Mouse (Mus musculus): ENCODE measurements around the gene Gtf3a. TPM values are rescaled to one million over a fixed set of nuclear protein-coding genes. Genes with fewer than 3 reads are reported as not detected.

The Gtf3a gene
- total RNA-seq, 2 experiments from 2014 or later, result 19.6 to 21.0 TPM

- no peak for ATAC-seq (replicated peaks; ENCODE audit: low FRiP score, poor library complexity, severe bottlenecking)
Observed at GRCm38 (mm10) chr5:146931904-146932553, 16.4 kb upstream of the Gtf3a start.

DNA sequence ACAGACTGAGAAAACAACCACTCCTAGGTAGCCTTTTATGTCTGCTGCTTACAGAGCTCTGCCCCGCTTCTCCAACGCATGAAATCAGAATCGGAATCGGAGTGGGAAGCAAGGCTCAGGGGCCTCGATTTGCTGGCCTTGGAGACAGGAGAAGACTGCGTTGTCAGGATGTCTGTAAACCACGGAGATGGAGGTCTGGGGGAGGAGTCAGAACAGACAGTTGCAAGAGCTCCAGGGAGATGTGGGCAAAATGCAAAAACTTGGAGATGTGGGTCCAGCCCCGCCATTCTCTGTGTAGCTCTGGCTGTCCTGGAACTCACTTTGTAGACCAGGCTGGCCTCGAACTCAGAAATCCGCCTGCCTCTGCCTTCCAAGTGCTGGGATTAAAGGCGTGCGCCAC, 15.0 kb upstream of the Gtf3a start:
- no peak for ATAC-seq (replicated peaks; ENCODE audit: low FRiP score, poor library complexity, severe bottlenecking)

GRCm38 (mm10) chr5:146937541-146938503, 10.6 kb upstream of the Gtf3a start:
- ATAC-seq (replicated peaks; ENCODE audit: low FRiP score, poor library complexity, severe bottlenecking), result no peak

GRCm38 (mm10) chr5:146939109-146939796, 9.2 kb upstream of the Gtf3a start:
- ATAC-seq (replicated peaks; ENCODE audit: low FRiP score, poor library complexity, severe bottlenecking), result no peak

GRCm38 (mm10) chr5:146940219-146940618, 8.2 kb upstream of the Gtf3a start:
- ATAC-seq (replicated peaks; ENCODE audit: low FRiP score, poor library complexity, severe bottlenecking), result 0 out of 2 replicates have a peak, but pooled peaks have one; percentile 50

DNA sequence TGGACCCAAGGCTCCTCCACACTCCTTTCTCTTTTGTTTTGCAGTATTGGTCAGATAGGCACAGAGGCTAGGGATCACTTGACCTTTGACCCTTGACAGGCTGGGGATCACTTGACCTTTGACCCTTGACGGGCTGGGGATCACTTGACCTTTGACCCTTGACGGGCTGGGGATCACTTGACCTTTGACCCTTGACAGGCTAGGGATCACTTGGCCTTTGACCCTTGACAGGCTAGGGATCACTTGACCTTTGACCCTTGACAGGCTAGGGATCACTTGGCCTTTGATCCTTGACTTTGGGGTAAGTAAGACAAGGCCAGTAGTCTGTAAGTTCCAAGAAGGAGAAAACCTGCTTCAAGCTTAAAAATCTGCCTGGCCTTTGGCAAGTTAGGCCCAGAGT, 6.5 kb upstream of the Gtf3a start:
- ATAC-seq (replicated peaks; ENCODE audit: low FRiP score, poor library complexity, severe bottlenecking), result 0 out of 2 replicates have a peak, but pooled peaks have one; percentile 26

- no peak for ATAC-seq (replicated peaks; ENCODE audit: low FRiP score, poor library complexity, severe bottlenecking)
Observed at GRCm38 (mm10) chr5:146942965-146943364, 5.5 kb upstream of the Gtf3a start.

- ATAC-seq (replicated peaks; ENCODE audit: low FRiP score, poor library complexity, severe bottlenecking), result no peak
Observed at GRCm38 (mm10) chr5:146944568-146944967, 3.9 kb upstream of the Gtf3a start.

DNA sequence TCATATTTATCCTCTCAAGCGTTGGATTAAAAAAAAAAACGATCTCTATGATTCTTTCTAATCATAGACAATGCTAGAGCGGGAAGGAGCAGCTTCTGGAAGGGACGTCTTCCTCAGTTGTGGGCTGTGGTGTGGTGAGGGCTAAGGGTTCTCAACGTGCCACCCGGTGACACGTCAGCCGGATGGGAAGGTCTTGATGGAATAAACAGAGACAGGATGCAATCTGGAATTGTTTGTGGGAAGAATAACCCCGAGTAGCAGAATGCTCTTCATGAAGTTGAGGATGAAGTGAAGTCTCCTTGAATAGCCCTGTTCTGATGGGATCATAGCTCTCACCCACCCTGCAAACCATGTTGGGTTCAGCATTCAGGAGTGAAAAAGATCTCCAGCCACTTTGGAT, 1.8 kb upstream of the Gtf3a start:
- ATAC-seq (replicated peaks; ENCODE audit: low FRiP score, poor library complexity, severe bottlenecking), result no peak

DNA sequence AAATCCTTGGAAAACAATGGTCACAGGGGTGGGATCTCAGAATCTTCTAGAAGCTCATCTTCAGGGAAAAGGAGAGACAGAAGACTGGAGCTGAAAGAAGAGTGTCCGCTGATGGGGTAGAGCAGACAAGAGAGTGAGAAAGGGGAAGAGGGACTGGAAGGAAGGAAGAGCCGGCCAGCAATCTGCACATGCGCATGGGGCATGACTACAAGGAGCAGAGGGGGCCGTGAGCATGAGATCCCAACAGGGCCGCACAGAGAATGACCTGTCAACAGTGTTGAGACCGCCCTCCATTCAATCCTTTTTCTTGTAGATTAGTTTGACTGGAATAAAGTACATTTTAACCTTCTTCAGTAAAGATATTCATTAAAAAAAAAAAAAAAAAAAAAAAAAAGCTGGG, 960 bp upstream of the Gtf3a start:
- ATAC-seq (replicated peaks; ENCODE audit: low FRiP score, poor library complexity, severe bottlenecking), result no peak

GRCm38 (mm10) chr5:146948041-146948507, 383 bp upstream of the Gtf3a start:
- no peak for ATAC-seq (replicated peaks; ENCODE audit: low FRiP score, poor library complexity, severe bottlenecking)

DNA sequence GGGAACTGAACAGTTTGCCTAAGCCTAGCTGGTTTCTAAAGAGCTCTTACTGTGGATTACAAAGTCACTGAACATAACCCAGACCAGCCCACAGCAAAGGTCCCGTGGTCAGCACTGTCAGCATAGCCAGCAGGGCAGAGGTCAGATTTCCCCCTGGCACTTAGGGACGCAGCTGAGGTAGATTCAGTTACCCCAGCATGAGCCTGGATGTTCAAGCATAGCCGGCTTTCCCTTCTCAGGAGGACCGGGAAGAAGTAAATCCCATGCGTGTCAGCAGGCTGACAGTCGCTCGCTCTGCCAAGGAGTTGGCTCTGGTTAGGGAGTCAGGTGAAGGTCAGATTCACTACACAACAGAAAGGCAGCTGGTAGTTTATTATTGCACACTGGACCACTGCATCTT, 6.1 kb downstream of the Gtf3a start:
- no peak for ATAC-seq (replicated peaks; ENCODE audit: low FRiP score, poor library complexity, severe bottlenecking)

DNA sequence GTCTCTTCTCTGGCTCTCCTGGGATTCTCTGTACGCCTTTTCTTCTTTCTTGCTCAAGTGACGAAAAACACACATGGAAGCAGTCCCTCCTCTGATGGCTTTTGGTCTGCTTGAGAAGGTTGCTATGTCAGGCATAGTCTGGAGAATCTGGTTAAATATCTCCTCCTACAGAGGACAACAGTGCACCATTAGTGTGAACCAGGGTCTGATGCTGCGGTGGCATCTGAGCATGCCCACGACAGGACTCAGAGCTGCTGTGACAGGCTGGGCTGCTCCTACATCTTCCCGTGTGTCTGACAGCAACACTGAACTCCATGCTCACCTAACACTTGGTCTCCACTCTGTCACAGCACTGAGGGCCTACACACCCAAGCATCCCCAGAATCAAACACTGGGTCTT, 7.2 kb downstream of the Gtf3a start:
- no peak for ATAC-seq (replicated peaks; ENCODE audit: low FRiP score, poor library complexity, severe bottlenecking)

DNA sequence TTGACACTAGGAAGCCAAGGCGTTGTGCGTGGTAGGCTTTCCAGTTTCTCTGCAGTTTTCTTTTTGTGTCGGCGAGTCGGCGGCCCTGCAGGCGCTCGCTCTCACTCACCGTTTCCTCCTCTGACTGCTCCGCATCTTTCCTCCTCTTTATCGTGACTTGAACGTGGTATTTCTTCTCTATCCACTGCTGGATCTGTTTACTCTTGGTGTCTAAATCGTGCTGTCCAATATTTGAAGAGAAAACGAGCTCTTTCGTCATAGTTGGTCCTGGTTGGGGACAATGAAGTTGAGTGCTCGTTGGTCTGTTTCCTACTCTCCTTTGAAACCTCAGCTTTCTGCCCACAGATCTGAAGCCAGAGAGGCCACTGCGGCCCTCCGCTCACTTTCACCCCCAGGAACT, 8.2 kb downstream of the Gtf3a start:
- ATAC-seq (replicated peaks; ENCODE audit: low FRiP score, poor library complexity, severe bottlenecking), result no peak

DNA sequence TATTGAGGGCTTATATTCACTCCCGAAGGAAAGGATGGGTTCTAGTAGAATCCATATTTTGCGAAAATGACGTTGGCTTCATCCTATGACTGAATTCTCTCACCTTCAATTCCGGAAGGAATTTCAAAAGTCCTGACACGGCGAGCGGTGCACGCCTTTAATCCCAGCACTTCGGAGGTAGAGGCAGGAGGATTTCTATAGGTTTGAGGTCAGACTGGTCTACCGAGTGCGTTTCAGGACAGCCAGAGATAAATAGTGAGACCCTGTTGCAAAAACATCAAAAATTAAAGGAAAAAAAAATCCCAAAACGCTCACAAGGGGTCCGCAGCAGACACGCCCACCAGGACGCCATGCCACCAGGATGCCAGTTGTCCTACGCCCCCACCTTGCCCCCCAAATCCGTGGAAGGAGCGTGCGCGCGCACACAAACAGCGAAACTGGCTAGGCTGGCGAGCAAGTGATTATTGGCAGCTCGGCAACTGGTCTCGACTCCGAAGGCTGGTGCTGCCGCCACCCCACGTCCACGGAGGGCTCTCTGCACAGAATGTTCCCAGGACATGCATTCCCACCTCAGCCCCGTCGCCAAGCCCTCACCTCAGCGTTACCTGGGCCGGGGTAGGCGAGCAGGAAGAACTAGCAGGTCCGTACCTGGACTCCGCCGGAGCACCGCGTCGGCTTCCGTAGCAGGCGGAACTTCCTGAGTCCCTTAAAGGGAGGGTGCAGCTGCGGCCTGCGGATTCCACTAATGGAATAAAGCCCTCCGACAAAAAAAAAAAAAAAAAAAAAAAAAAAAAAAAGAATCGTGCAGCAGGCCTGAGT, 14.9 kb downstream of the Gtf3a start, which contains the start of gene Mtif3:
Mtif3 (minus strand) TSS at position 683 of the 819 bp plus-strand sequence.
- peak; percentile 89 for ATAC-seq (replicated peaks; ENCODE audit: low FRiP score, poor library complexity, severe bottlenecking)

- ATAC-seq (replicated peaks; ENCODE audit: low FRiP score, poor library complexity, severe bottlenecking), result no peak
Observed at GRCm38 (mm10) chr5:146963937-146964278, 15.5 kb downstream of the Gtf3a start.

GRCm38 (mm10) chr5:146968695-146969393, 20.4 kb downstream of the Gtf3a start:
- no peak for ATAC-seq (replicated peaks; ENCODE audit: low FRiP score, poor library complexity, severe bottlenecking)

DNA sequence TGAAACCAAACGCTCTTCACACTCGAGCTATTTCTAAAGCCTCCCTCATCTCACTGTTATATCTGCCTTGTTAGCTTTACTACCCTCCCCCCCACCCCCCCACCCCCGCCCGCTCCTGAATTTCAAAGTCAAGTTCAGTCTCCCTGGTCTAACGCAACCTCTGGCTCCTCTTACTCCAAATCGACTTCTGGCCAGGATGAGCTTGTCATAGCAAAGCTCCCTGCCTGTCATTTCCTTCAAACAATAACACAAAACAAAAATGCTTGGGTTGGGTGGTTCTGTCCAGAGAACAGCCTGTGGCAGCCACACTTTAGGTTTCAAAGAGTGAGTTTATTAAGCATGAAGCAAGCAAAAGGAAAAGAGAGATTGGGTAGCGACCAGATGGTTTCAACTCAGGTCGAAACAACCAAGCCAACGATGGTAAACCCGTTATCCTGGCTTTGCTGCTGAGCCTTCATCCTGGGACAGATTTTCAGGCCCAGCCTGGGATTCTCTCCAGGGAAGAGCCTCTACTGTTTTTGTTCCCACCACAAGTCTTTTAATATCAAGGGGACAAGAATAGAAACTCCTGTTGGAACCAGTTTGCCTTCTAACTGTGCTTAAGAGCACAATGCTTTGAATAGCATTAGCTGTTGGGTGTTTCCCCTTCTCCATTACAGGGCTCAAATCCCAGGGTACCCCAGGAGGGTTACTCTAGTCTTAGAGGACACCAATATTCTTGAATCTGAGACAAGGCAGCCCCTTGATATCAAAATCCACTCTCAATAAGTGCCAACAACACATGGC, 23.5 kb downstream of the Gtf3a start:
- no peak for ATAC-seq (replicated peaks; ENCODE audit: low FRiP score, poor library complexity, severe bottlenecking)

Measured in erythroid progenitor cell, adult 5-6 weeks (primary cell).